Mouse (Mus musculus): Measurements from ENCODE around the gene Cdkal1. TPM values are rescaled to one million over a fixed set of nuclear protein-coding genes. Genes with fewer than 3 reads are reported as not detected.

The Cdkal1 gene
- polyA plus RNA-seq, 1 experiment from 2014 or later = 28.2 TPM

DNA sequence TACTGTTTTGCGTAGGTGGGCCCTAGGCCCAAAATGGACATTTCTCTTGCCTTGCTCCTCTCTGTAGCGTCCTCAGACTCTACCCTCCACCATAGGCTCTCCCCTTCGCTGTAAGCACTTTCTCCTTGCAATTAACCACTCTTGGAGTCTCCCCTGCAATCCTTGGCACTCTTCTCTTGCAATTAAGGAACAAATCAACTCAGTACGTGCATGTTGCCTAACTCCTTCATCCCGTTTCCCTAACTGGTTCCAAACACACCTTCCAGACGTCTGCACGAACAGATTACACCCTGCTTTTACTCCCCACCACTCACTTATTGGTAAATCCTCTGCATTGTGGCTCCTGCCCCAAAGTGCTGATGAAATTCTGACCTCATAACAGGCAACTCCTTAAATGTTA lies 358.2 kb downstream of the Cdkal1 start:
- Histone ChIP-seq H3K27me3 (replicated peaks) (no peaks in the 10 kb centered on the region), H3K27ac (no peak overlapping the region), H3K4me3 (no peak overlapping the region), H3K4me2 (replicated peaks) (no peak overlapping the region), H3K9ac (no peak overlapping the region), H3K4me1 (no peaks in the 10 kb centered on the region), H3K9me3 (no peaks in the 10 kb centered on the region), H3K36me3 (no peaks in the 10 kb centered on the region)
- WGBS = 87% methylated on average over 7 of the region's 7 CpGs
- ATAC-seq (ENCODE audit: low FRiP score, low read depth) = no peak

DNA sequence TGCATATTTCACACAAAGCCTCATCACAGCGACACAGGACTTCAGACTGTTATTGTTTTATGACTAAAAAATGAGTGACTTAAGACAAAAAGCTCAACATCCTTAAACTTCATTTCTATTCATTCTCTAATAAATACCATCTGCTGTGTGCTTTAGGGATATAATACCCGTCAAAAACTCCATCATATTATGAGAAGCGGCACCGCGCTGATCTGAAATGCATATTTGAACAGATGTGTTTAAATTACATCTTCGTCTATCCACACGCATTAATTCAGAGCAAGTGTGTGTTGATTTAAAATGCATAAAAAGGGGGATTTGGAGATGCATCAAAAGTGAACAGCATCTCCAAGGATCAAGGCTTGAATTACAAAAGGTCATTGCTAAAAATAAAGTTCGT lies 365.1 kb downstream of the Cdkal1 start:
- H3K4me1 ChIP-seq = no peaks in the 10 kb centered on the region
- no peak overlapping the region for H3K27ac ChIP-seq
- H3K4me2 ChIP-seq (replicated peaks) = no peak overlapping the region
- no peak for ATAC-seq (ENCODE audit: low FRiP score, low read depth)
- H3K9ac ChIP-seq = no peak overlapping the region
- WGBS = 79% methylated on average over 8 of the region's 8 CpGs
- no peaks in the 10 kb centered on the region for H3K27me3 ChIP-seq (replicated peaks)
- no peaks in the 10 kb centered on the region for H3K36me3 ChIP-seq
- no peaks in the 10 kb centered on the region for H3K9me3 ChIP-seq
- no peak overlapping the region for H3K4me3 ChIP-seq

DNA sequence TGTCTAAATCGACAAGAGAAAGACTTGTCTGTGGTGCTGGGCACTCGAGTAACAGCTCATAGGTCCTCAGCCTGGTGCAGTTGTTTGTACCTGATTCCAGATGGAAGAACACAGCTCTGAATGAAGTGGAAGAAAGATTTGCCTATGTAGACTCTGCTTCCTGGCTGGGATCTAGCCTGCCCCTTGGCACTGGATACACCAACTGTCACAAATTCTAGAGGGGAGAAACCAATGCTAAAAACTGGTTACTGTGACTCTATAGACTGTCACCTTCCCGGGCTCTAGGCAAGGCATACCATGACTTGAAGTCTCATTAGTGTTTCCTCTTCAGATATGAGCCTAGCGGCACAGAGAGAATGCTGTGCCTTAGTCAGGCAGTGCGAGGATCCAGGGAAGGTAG lies 366.0 kb downstream of the Cdkal1 start:
- no peak overlapping the region for H3K27ac ChIP-seq
- H3K9ac ChIP-seq = no peak overlapping the region
- no peak for ATAC-seq (ENCODE audit: low FRiP score, low read depth)
- H3K27me3 ChIP-seq (replicated peaks) = no peaks in the 10 kb centered on the region
- no peak overlapping the region for H3K4me3 ChIP-seq
- no peaks in the 10 kb centered on the region for H3K9me3 ChIP-seq
- WGBS = 86% methylated on average over 5 of the region's 5 CpGs
- H3K4me1 ChIP-seq = no peaks in the 10 kb centered on the region
- no peaks in the 10 kb centered on the region for H3K36me3 ChIP-seq
- H3K4me2 ChIP-seq (replicated peaks) = no peak overlapping the region

DNA sequence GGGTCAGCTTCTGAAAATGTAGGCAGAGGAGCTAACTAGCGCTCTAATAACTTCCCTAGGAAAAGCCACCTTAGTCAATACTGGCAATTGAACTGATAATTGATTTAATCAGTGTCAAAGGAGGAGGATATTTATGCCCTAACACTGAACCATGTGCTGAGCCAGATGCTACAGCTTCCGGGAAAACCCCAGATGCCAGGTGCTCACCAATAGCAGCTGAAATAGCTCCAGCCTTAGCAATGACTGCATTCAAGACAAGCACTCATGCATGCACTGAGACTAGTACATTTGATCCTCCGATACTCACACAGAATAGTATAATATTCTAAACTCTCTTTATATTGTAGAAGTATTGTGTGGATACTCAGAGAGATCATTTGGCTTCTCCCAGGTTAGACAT lies 368.8 kb downstream of the Cdkal1 start:
- Histone ChIP-seq H3K4me3 (no peak overlapping the region), H3K27me3 (replicated peaks) (no peaks in the 10 kb centered on the region), H3K4me1 (no peaks in the 10 kb centered on the region), H3K36me3 (no peaks in the 10 kb centered on the region), H3K4me2 (replicated peaks) (no peak overlapping the region), H3K9me3 (no peaks in the 10 kb centered on the region), H3K27ac (no peak overlapping the region), H3K9ac (no peak overlapping the region)
- 46% methylated on average over 3 of the region's 3 CpGs for WGBS
- ATAC-seq (ENCODE audit: low FRiP score, low read depth) = peak; percentile 74

DNA sequence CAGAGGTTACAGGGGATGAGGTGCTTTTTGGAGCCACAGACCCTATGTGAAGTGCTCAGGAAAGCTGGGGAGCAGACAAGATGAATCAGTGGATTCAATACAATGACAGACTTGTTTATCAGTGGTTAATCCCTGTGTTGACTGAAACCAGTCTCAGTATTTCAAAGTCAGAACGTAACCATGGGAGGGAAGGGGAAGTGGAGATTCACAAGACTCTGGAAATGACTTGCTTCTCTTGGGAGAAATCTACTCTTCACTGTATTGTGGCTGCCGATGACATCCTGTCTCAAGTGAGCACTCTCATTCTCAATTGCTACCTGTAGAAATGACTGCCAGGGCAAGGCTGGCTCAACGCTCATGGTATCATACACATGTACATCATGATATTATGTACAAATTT lies 371.5 kb downstream of the Cdkal1 start:
- 90% methylated on average over 3 of the region's 3 CpGs for WGBS
- no peak for ATAC-seq (ENCODE audit: low FRiP score, low read depth)

DNA sequence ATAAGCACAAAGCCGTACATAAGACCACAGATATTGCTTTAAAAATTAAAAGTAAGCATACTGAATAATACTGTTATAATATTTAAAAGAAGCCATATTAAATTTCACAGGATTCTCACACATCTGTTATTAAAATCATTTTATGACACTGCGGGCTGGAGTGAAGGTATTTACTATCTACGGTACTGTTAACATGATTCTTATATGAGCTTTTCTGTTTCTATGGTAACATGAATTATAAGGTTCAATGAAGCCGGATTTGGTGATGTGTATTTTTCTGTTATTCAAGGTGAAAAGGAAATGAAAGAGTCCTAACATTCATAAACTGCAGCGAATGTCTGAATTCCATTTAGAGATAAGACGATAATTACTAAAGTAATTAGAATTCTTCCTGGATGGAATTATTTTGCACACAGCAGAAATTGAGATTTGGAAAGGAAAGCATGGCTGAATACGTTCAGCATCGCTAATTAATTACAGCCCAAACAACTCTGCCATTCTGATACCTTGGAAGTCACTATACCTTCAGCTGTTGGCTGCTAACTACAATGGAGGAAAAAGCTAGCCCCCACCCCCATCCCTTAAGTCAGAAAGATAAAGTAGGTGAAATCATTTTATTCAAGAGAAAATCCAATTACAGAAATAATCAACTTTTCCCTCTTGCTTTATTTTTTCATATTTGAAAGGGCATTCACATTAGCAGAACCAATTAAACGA lies 373.2 kb downstream of the Cdkal1 start:
- ATAC-seq (ENCODE audit: low FRiP score, low read depth) = no peak
- H3K4me2 ChIP-seq (replicated peaks) = no peak overlapping the region
- no peaks in the 10 kb centered on the region for H3K9me3 ChIP-seq
- H3K36me3 ChIP-seq = no peaks in the 10 kb centered on the region
- H3K27ac ChIP-seq = no peak overlapping the region
- H3K4me3 ChIP-seq = no peak overlapping the region
- H3K4me1 ChIP-seq = no peaks in the 10 kb centered on the region
- H3K27me3 ChIP-seq (replicated peaks) = no peaks in the 10 kb centered on the region
- no peak overlapping the region for H3K9ac ChIP-seq
- whole genome bisulfite sequencing = 85% methylated on average over 9 of the region's 9 CpGs

More for the DNA sequence above, 371.5 kb downstream of the Cdkal1 start:
- Histone ChIP-seq H3K36me3 (no peaks in the 10 kb centered on the region), H3K4me1 (no peaks in the 10 kb centered on the region), H3K9ac (no peak overlapping the region), H3K27ac (no peak overlapping the region), H3K9me3 (no peaks in the 10 kb centered on the region), H3K27me3 (replicated peaks) (no peaks in the 10 kb centered on the region), H3K4me2 (replicated peaks) (no peak overlapping the region), H3K4me3 (no peak overlapping the region)

DNA sequence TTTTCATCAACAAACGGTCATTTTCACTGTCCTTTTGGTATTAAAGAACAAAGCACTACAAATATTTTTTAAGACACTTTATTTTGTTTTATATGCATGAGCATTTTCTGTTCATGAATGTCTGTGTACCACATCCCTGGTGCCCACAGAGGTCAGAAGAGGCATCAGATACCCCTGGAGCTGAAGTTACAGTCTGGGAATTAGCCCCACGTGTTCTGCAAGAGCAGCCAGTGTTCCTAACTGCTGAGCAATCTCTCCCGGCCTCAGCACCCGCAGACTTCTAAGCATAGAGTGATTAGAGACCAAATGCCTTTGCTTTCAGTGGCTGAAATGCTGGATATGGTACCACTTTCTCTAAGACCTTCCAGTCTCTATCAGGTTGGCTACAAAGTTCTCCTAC lies 379.1 kb downstream of the Cdkal1 start:
- ATAC-seq (ENCODE audit: low FRiP score, low read depth) = no peak
- Histone ChIP-seq H3K36me3 (no peaks in the 10 kb centered on the region), H3K4me2 (replicated peaks) (no peak overlapping the region), H3K4me1 (no peaks in the 10 kb centered on the region), H3K27me3 (replicated peaks) (no peaks in the 10 kb centered on the region), H3K27ac (no peak overlapping the region), H3K4me3 (no peak overlapping the region), H3K9me3 (no peaks in the 10 kb centered on the region), H3K9ac (no peak overlapping the region)
- 83% methylated on average over 4 of the region's 4 CpGs for WGBS

DNA sequence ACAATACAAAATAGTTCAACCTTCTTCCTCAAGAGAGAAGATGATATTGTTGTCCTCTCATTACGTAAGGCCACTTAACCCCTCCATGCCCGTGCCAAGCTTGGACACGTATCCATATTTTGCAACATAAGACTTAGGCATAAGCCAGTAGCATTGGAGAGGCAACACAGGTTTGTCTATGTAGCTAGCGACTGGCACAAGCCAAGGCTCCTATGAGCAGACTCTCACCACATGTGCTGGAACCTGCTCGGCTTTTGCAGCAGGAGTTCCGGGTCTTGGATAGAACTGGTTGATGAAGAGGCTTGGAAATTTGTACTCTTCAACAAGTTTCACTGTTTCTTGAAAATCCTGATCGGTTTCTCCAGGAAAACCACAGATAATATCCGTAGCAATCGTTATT lies 381.2 kb downstream of the Cdkal1 start:
- H3K27ac ChIP-seq = no peak overlapping the region
- no peak for ATAC-seq (ENCODE audit: low FRiP score, low read depth)
- H3K9me3 ChIP-seq = no peaks in the 10 kb centered on the region
- H3K27me3 ChIP-seq (replicated peaks) = no peaks in the 10 kb centered on the region
- H3K4me2 ChIP-seq (replicated peaks) = no peak overlapping the region
- H3K4me3 ChIP-seq = no peak overlapping the region
- no peaks in the 10 kb centered on the region for H3K36me3 ChIP-seq
- H3K9ac ChIP-seq = no peak overlapping the region
- H3K4me1 ChIP-seq = no peaks in the 10 kb centered on the region
- 95% methylated on average over 9 of the region's 9 CpGs for WGBS

DNA sequence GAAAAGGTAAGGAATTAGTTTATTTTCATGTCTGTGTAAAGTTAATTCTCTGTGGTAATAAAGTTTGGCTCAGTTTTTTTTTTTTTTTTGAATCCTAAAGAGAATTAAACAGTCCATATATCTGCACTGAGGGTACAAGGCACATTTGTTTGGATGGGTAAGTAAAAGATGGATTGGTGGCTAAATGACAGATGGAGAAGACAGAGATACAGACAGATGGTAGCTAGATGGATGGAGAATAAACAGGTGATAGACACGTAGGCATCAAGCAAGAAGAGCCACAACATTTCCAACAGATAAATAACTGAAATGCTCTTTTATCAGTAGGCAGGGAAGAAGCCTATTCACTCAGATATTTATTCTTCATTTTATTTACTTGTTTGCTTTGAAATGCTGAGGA lies 381.7 kb downstream of the Cdkal1 start:
- H3K4me1 ChIP-seq = no peaks in the 10 kb centered on the region
- no peak for ATAC-seq (ENCODE audit: low FRiP score, low read depth)
- no peaks in the 10 kb centered on the region for H3K36me3 ChIP-seq
- no peak overlapping the region for H3K27ac ChIP-seq
- WGBS = 98% methylated on average over 1 of the region's 1 CpGs
- H3K4me3 ChIP-seq = no peak overlapping the region
- H3K4me2 ChIP-seq (replicated peaks) = no peak overlapping the region
- no peak overlapping the region for H3K9ac ChIP-seq
- H3K9me3 ChIP-seq = no peaks in the 10 kb centered on the region
- no peaks in the 10 kb centered on the region for H3K27me3 ChIP-seq (replicated peaks)

DNA sequence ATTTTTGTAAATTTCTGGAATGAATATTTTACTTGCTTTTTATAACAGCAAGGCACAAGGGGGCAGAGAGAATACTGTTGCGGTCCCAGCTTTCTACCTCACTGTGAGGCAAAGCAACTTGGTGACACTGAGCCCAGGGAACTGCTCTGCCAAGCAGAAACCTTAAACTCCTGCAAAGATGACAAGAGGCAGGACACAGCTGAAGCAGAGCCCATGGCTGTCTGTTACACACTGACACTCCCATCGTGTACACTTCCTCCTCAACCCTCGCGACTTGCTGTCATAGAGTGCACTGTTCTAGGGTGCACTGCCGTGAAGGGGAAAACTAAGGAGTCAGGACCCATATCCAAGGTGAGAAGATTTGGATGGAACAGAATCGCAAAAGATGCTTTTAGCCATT lies 393.2 kb downstream of the Cdkal1 start:
- Histone ChIP-seq H3K27ac (no peak overlapping the region), H3K4me2 (replicated peaks) (no peak overlapping the region), H3K4me3 (no peak overlapping the region), H3K36me3 (no peaks in the 10 kb centered on the region), H3K4me1 (no peaks in the 10 kb centered on the region), H3K9me3 (no peaks in the 10 kb centered on the region), H3K27me3 (replicated peaks) (no peaks in the 10 kb centered on the region), H3K9ac (no peak overlapping the region)
- WGBS = 93% methylated on average over 6 of the region's 6 CpGs
- ATAC-seq (ENCODE audit: low FRiP score, low read depth) = no peak

DNA sequence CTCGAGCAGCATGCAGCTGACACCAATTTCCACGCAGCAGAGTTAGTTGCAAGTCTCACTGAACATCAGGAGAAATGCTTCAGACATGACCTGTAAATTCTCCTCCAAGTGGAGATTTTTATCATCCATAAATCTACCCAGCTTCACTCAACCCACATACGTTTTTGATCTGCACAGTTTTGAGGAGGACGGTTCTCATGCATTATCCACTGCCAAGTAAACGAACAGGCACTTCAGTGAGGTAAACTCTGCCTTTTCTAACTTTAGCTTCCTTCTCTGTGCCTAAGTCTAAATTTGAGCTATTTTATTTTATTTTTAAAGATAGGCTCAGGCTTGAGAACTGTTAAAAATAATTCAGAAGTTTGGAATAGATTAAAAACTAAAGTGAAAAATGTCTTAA lies 394.7 kb downstream of the Cdkal1 start:
- Histone ChIP-seq H3K4me3 (no peak overlapping the region), H3K9ac (no peak overlapping the region), H3K27me3 (replicated peaks) (no peaks in the 10 kb centered on the region), H3K4me1 (no peaks in the 10 kb centered on the region), H3K9me3 (no peaks in the 10 kb centered on the region), H3K27ac (no peak overlapping the region), H3K36me3 (no peaks in the 10 kb centered on the region), H3K4me2 (replicated peaks) (no peak overlapping the region)
- no peak for ATAC-seq (ENCODE audit: low FRiP score, low read depth)
- WGBS = 76% methylated on average over 5 of the region's 5 CpGs

DNA sequence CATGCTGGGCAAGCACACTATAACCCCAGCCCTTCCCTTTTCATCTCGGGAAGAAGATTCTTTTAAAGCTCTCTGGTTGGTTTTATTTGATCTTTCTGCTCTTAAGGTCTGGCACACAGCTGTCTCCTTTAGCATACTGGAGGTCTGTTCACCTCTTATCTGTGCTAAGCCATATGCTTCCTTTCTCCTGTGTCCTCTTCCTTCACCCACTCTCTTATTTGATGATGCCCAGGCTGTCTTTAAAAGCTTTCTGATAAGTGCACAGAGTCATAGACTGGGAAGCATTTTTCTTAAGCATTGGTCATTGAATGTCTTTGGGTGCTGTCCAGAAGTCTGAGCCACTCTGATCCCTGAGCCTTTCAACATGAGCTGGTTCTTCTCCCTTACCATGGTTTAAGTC lies 397.1 kb downstream of the Cdkal1 start:
- Histone ChIP-seq H3K9ac (no peak overlapping the region), H3K4me1 (no peaks in the 10 kb centered on the region), H3K4me3 (no peak overlapping the region), H3K36me3 (no peaks in the 10 kb centered on the region), H3K9me3 (no peaks in the 10 kb centered on the region), H3K27ac (no peak overlapping the region), H3K27me3 (replicated peaks) (no peaks in the 10 kb centered on the region), H3K4me2 (replicated peaks) (no peak overlapping the region)
- ATAC-seq (ENCODE audit: low FRiP score, low read depth) = no peak
- WGBS = 48% methylated on average over 1 of the region's 1 CpGs

DNA sequence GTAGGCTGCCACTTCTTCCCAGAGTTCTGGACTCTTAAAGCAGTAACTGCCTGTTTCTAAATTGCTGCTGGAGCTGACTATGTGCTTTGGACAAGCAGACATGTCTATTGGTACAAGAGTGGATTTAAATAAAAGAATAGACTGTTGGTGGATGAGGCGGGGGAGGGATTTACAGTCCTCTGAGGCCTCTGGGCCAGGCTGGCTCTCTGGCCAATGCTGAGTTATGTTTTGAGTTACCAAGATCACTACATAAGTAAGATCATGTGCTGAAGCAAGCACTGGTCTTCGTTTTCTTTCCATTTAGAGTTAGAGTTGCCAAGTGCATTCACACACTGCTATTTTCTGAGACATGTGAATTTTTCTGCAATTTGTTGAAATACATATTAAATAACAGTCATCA lies 418.4 kb downstream of the Cdkal1 start:
- Histone ChIP-seq H3K4me3 (no peak overlapping the region), H3K27ac (no peak overlapping the region), H3K4me1 (0 out of 2 replicates have a peak, but pooled peaks cover 3% of the 10 kb centered on the region), H3K9ac (no peak overlapping the region), H3K36me3 (no peaks in the 10 kb centered on the region), H3K4me2 (replicated peaks) (no peak overlapping the region), H3K27me3 (replicated peaks) (no peaks in the 10 kb centered on the region), H3K9me3 (no peaks in the 10 kb centered on the region)
- 86% methylated on average over 2 of the region's 2 CpGs for WGBS
- ATAC-seq (ENCODE audit: low FRiP score, low read depth) = no peak
